Mouse (Mus musculus) testis, adult 2 months (tissue): ENCODE data around the gene Elfn2.

Source experiments
- CTCF ChIP-seq: fragments of 200-500 bp; IDR thresholded peaks from 2 replicates; pipeline ENCODE4 v1.5.1; 2012; ENCODE audit warnings: low read depth, mild to moderate bottlenecking, inconsistent platforms, low read length, moderate library complexity; ENCODE audit not compliant: control insufficient read depth, insufficient read depth, insufficient replicate concordance
- POLR2A ChIP-seq: fragments of 200-500 bp; IDR thresholded peaks from 2 replicates; pipeline ENCODE4 v1.6.1; 2012; ENCODE audit warnings: low read depth, mild to moderate bottlenecking, inconsistent platforms, low read length, moderate library complexity; ENCODE audit not compliant: control insufficient read depth

GRCm38 (mm10) chr15:78754144-78754543, 35.6 kb upstream of the Elfn2 start:
- TF ChIP-seq CTCF, result no peak
- TF ChIP-seq POLR2A, result no peak
